ENCODE assay signal across 26 mouse cellular contexts in genomic region chr6:38762006-38762405, GRCm38 (mm10).
DNase-seq lines count a peak whose midpoint lies in the region; ATAC-seq and TF ChIP-seq lines count a peak whose summit lies in the region.
"Had no signal": no experiment of that assay in that cellular context is flagged by ENCODE, and none has a peak within 500 bp of the region (broad histone marks: within the 10 kb centered on the region; RNA-seq: fewer than 3 reads in every experiment).

No protein-coding gene starts in this region.

- no peak for ATAC-seq in intestine, embryonic 14.5 days (replicated peaks; ENCODE audit: low FRiP score, low TSS enrichment, low read depth)
- ATAC-seq in intestine, postnatal 0 days = no peak
- ATAC-seq in kidney, embryonic 15.5 days (replicated peaks; ENCODE audit: low FRiP score) = no peak
- ATAC-seq in lung, postnatal 0 days = no peak
- ATAC-seq: forebrain, embryonic 13.5 days; forebrain, embryonic 16.5 days; hindbrain, embryonic 16.5 days; Patski had no signal

- no peak overlapping the region for H3K4me2 ChIP-seq in intestine, embryonic 14.5 days (ENCODE audit: low read length)
- H3K4me2 ChIP-seq in intestine, postnatal 0 days (replicated peaks; ENCODE audit: low read depth) = no peak overlapping the region
- no peak overlapping the region for H3K4me2 ChIP-seq in kidney, embryonic 15.5 days
- no peak overlapping the region for H3K4me2 ChIP-seq in lung, postnatal 0 days (replicated peaks; ENCODE audit: low read depth, low read length)
- H3K4me2 ChIP-seq: forebrain, embryonic 13.5 days; hindbrain, embryonic 12.5 days had no signal

- H3K36me3 ChIP-seq in heart, embryonic 10.5 days = no peaks in the 10 kb centered on the region; the same call in 1 of the 2 replicates
- H3K36me3 ChIP-seq in intestine, embryonic 14.5 days (ENCODE audit: control insufficient read depth, insufficient read depth, low read length) = no peaks in the 10 kb centered on the region
- H3K36me3 ChIP-seq in intestine, postnatal 0 days (ENCODE audit: control insufficient read depth, insufficient read depth) = 0 out of 2 replicates have a peak, but pooled peaks cover 4% of the 10 kb centered on the region
- 0 out of 2 replicates have a peak, but pooled peaks cover 11% of the 10 kb centered on the region for H3K36me3 ChIP-seq in kidney, embryonic 15.5 days
- H3K36me3 ChIP-seq in lung, postnatal 0 days (ENCODE audit: insufficient read depth, low read length) = 0 out of 2 replicates have a peak, but pooled peaks cover 5% of the 10 kb centered on the region

- no peaks in the 10 kb centered on the region for H3K9me3 ChIP-seq in heart, embryonic 10.5 days
- no peaks in the 10 kb centered on the region for H3K9me3 ChIP-seq in intestine, embryonic 14.5 days (ENCODE audit: control insufficient read depth, low read length)
- no peaks in the 10 kb centered on the region for H3K9me3 ChIP-seq in intestine, postnatal 0 days (ENCODE audit: control insufficient read depth)
- H3K9me3 ChIP-seq in kidney, embryonic 15.5 days (replicated peaks) = no peaks in the 10 kb centered on the region
- no peaks in the 10 kb centered on the region for H3K9me3 ChIP-seq in lung, postnatal 0 days (ENCODE audit: low read length)
- H3K9me3 ChIP-seq: forebrain, embryonic 10.5 days; forebrain, embryonic 13.5 days; G1E; hindbrain, embryonic 12.5 days had no signal

- intact Hi-C loops in heart, postnatal 36 days (cut with DNase I) = no loop called here

- no peak for TF ChIP-seq POLR2A in lung, adult 2 months (IDR thresholded peaks at IDR 0.05; ENCODE audit: borderline replicate concordance, extremely low read depth, low read depth, low read length)

- no peak for TF ChIP-seq EP300 in lung, postnatal 0 days (IDR thresholded peaks at IDR 0.05)

- no peak overlapping the region for H3K27ac ChIP-seq in heart, embryonic 10.5 days
- H3K27ac ChIP-seq in intestine, embryonic 14.5 days (ENCODE audit: low read depth) = no peak overlapping the region
- no peak overlapping the region for H3K27ac ChIP-seq in intestine, postnatal 0 days (ENCODE audit: low read depth, low read length)
- peak overlapping the region; percentile 7; the same call in 1 of the 2 replicates for H3K27ac ChIP-seq in kidney, embryonic 15.5 days
- peak overlapping the region; percentile 51; the same call in 1 of the 2 replicates for H3K27ac ChIP-seq in lung, postnatal 0 days (ENCODE audit: low read length)
- H3K27ac ChIP-seq: forebrain, embryonic 10.5 days; forebrain, embryonic 13.5 days; hindbrain, embryonic 12.5 days had no signal

- peaks cover 69% of the 10 kb centered on the region for H3K4me1 ChIP-seq in heart, embryonic 10.5 days
- peaks cover 16% of the 10 kb centered on the region for H3K4me1 ChIP-seq in intestine, embryonic 14.5 days (replicated peaks; ENCODE audit: control insufficient read depth, insufficient read depth, low read length)
- no peaks in the 10 kb centered on the region for H3K4me1 ChIP-seq in intestine, postnatal 0 days (replicated peaks; ENCODE audit: control insufficient read depth, insufficient read depth, low read length)
- peaks cover 18% of the 10 kb centered on the region; the same call in 1 of the 2 replicates for H3K4me1 ChIP-seq in kidney, embryonic 15.5 days
- H3K4me1 ChIP-seq in lung, postnatal 0 days (ENCODE audit: insufficient read depth, low read depth, low read length) = peaks cover 17% of the 10 kb centered on the region; the same call in 1 of the 2 replicates
- peaks cover 17% of the 10 kb centered on the region for H3K4me1 ChIP-seq in lung, adult 2 months (ENCODE audit: control insufficient read depth, insufficient read depth, low read length)

- 92% methylated on average over 7 of the region's 7 CpGs for WGBS in heart, embryonic 10.5 days
- 80% methylated on average over 7 of the region's 7 CpGs for WGBS in intestine, embryonic 14.5 days
- WGBS in intestine, postnatal 0 days = 82% methylated on average over 7 of the region's 7 CpGs
- 87% methylated on average over 7 of the region's 7 CpGs for WGBS in kidney, embryonic 15.5 days
- WGBS in lung, postnatal 0 days = 82% methylated on average over 7 of the region's 7 CpGs
- WGBS in lung, adult 2 months = 84% methylated on average over 7 of the region's 7 CpGs

- no peak for TF ChIP-seq CTCF in intestine, postnatal 0 days (IDR thresholded peaks at IDR 0.05; ENCODE audit: low read depth)
- no peak for TF ChIP-seq CTCF in lung, postnatal 0 days (IDR thresholded peaks at IDR 0.05)
- TF ChIP-seq CTCF in lung, adult 2 months (IDR thresholded peaks at IDR 0.05; ENCODE audit: insufficient read depth, low read length) = no peak

- no peaks in the 10 kb centered on the region for H3K27me3 ChIP-seq in heart, embryonic 10.5 days (ENCODE audit: insufficient read depth, poor library complexity, severe bottlenecking)
- no peaks in the 10 kb centered on the region for H3K27me3 ChIP-seq in intestine, embryonic 14.5 days (replicated peaks; ENCODE audit: control insufficient read depth, insufficient read depth, low read length)
- H3K27me3 ChIP-seq in intestine, postnatal 0 days (replicated peaks; ENCODE audit: control insufficient read depth, insufficient read depth, low read length) = no peaks in the 10 kb centered on the region
- H3K27me3 ChIP-seq in kidney, embryonic 15.5 days = no peaks in the 10 kb centered on the region
- no peaks in the 10 kb centered on the region for H3K27me3 ChIP-seq in lung, postnatal 0 days (replicated peaks; ENCODE audit: insufficient read depth, low read length)
- H3K27me3 ChIP-seq: CH12.LX; forebrain, embryonic 13.5 days; hindbrain, embryonic 12.5 days; Patski had no signal

- no peak overlapping the region for H3K9ac ChIP-seq in intestine, embryonic 14.5 days (ENCODE audit: low read length)
- no peak overlapping the region for H3K9ac ChIP-seq in intestine, postnatal 0 days (ENCODE audit: low read depth, low read length)
- no peak overlapping the region for H3K9ac ChIP-seq in kidney, embryonic 15.5 days
- no peak overlapping the region for H3K9ac ChIP-seq in lung, postnatal 0 days (replicated peaks; ENCODE audit: low read depth)
- H3K9ac ChIP-seq: forebrain, embryonic 13.5 days; hindbrain, embryonic 12.5 days had no signal

- no peak overlapping the region for H3K4me3 ChIP-seq in heart, embryonic 10.5 days
- H3K4me3 ChIP-seq in intestine, embryonic 14.5 days (ENCODE audit: low read depth, low read length) = no peak overlapping the region
- H3K4me3 ChIP-seq in intestine, postnatal 0 days (ENCODE audit: low read depth, low read length) = no peak overlapping the region
- no peak overlapping the region for H3K4me3 ChIP-seq in kidney, embryonic 15.5 days (replicated peaks)
- H3K4me3 ChIP-seq in lung, postnatal 0 days (ENCODE audit: low read depth, low read length) = no peak overlapping the region
- H3K4me3 ChIP-seq in lung, adult 2 months (replicated peaks; ENCODE audit: extremely low read depth, low read depth, low read length) = no peak overlapping the region
- H3K4me3 ChIP-seq: forebrain, embryonic 10.5 days; forebrain, embryonic 13.5 days; hindbrain, embryonic 12.5 days had no signal

- peak; percentile 58 for DNase-seq in heart, embryonic 10.5 days (ENCODE audit: low spot score)
- no peak for DNase-seq in heart, postnatal 36 days
- peak; percentile 15 for DNase-seq in intestine, embryonic 14.5 days (ENCODE audit: low spot score)
- no peak for DNase-seq in kidney, postnatal 10 days
- DNase-seq in lung, postnatal 0 days (ENCODE audit: low spot score) = no peak
- DNase-seq in lung, adult 2 months = no peak
- DNase-seq: adrenal gland, postnatal 10 days; adrenal gland, postnatal 36 days; B cell, adult 2 months; cerebellum, adult 18-20 months; cerebellum, adult 9-10 months; cerebellum, postnatal 14 days; gastrocnemius, postnatal 10 days; gastrocnemius, postnatal 36 days; heart, postnatal 10 days; heart, postnatal 4 days had no signal

Comparison
In these comparisons a context has a peak if more than half of its experiments do, and no peak if none do; other contexts are left out.
1. DNase-seq: peak in heart, embryonic 10.5 days (single experiment) and intestine, embryonic 14.5 days (single experiment); none in heart, postnatal 36 days (0 of 2), kidney, postnatal 10 days (single experiment), lung, postnatal 0 days (single experiment) and lung, adult 2 months (single experiment).
2. H3K27ac ChIP-seq: peak in kidney, embryonic 15.5 days (single experiment) and lung, postnatal 0 days (single experiment); none in heart, embryonic 10.5 days (single experiment), intestine, embryonic 14.5 days (single experiment) and intestine, postnatal 0 days (single experiment).